Mouse (Mus musculus) C2C12 (cell line): ENCODE measurements around the gene Lrp1. TPM values are rescaled to one million over a fixed set of nuclear protein-coding genes. Genes with fewer than 3 reads are reported as not detected.

ENCODE experiments used
- H3K27me3 ChIP-seq: one replicate; pipeline ENCODE4 v1.6.1; 2011; ENCODE audit not compliant: control insufficient read depth, insufficient read depth, insufficient read length
- H3K36me3 ChIP-seq: one replicate; pipeline ENCODE4 v1.6.1; 2011; ENCODE audit not compliant: control insufficient read depth, insufficient read depth
- H3K4me3 ChIP-seq: one replicate; pipeline ENCODE4 v1.5.1; 2011; ENCODE audit warnings: mild to moderate bottlenecking, control low read depth; ENCODE audit not compliant: poor library complexity, insufficient read depth, severe bottlenecking
- H3K79me2 ChIP-seq: one replicate; pipeline ENCODE4 v1.6.1; 2011; ENCODE audit not compliant: control insufficient read depth, insufficient read depth
- H3K79me3 ChIP-seq: one replicate; pipeline ENCODE4 v1.6.1; 2011; ENCODE audit warnings: low read depth, control low read depth
- H3ac ChIP-seq: one replicate; pipeline ENCODE3; 2011; ENCODE audit warnings: low read depth; ENCODE audit not compliant: control insufficient read depth, insufficient read length
- CEBPB ChIP-seq: IDR thresholded peaks from one replicate; pipeline ENCODE4 v1.6.1; 2011; ENCODE audit warnings: low read depth, mild to moderate bottlenecking, control low read depth, moderate library complexity
- CTCF ChIP-seq: IDR thresholded peaks from one replicate; pipeline ENCODE4 v1.5.1; 2011; ENCODE audit not compliant: control insufficient read depth, insufficient read depth, insufficient read length
- FOSL1 ChIP-seq: IDR thresholded peaks from one replicate; pipeline ENCODE4 v1.8.0; 2011; ENCODE audit warnings: mild to moderate bottlenecking, low read length; ENCODE audit not compliant: poor library complexity, insufficient read depth, severe bottlenecking
- MAX ChIP-seq: IDR thresholded peaks from one replicate; pipeline ENCODE4 v1.6.1; 2011; ENCODE audit warnings: mild to moderate bottlenecking, control low read depth
- MYOD1 ChIP-seq: IDR thresholded peaks from one replicate; pipeline ENCODE4 v1.6.1; 2011; ENCODE audit warnings: low read depth; ENCODE audit not compliant: control insufficient read depth, insufficient read length
- MYOG ChIP-seq: IDR thresholded peaks from one replicate; pipeline ENCODE4 v1.6.1; 2011; ENCODE audit not compliant: control insufficient read depth, insufficient read length; ENCODE audit errors: extremely low read depth
- USF1 ChIP-seq: IDR thresholded peaks from one replicate; pipeline ENCODE4 v1.6.1; 2011; ENCODE audit warnings: low read depth, mild to moderate bottlenecking, control low read depth, moderate library complexity
- polyA plus RNA-seq: library from polyadenylated mRNA; unstranded; fragments of >200 nt; fragmentation: generic; extraction: Trizol; gene quantifications from one replicate; pipeline ENCODE4 v1.2.1, GENCODE M21; 2012; ENCODE audit warnings: missing spikeins

Gene Lrp1
- polyA plus RNA-seq, 1 experiment = 190 TPM

GRCm38 (mm10) chr10:127666501-127667268 lies 45.7 kb upstream of the Lrp1 start, which contains the start of gene Nemp1:
Nemp1 (plus strand) TSS chr10:127666901.
- Histone ChIP-seq H3K79me3 (peaks cover 39% of the 10 kb centered on the region), H3K4me3 (peak within 1 kb of the TSS; percentile 95), H3K36me3 (peaks cover 33% of the 10 kb centered on the region), H3ac (peak within 1 kb of the TSS; percentile 88), H3K79me2 (peaks cover 46% of the 10 kb centered on the region), H3K27me3 (no peaks in the 10 kb centered on the region)
- peak; percentile 76 for TF ChIP-seq MAX
- no peak for TF ChIP-seq MYOG
- peak; percentile 81 for TF ChIP-seq CEBPB
- TF ChIP-seq USF1 = peak; percentile 77
- no peak for TF ChIP-seq CTCF
- no peak for TF ChIP-seq FOSL1
- no peak for TF ChIP-seq MYOD1

GRCm38 (mm10) chr10:127665366-127666181 lies 44.6 kb upstream of the Lrp1 start:
- no peak for TF ChIP-seq CEBPB
- TF ChIP-seq USF1 = no peak
- no peak for TF ChIP-seq CTCF
- no peak for TF ChIP-seq MYOG
- no peak for TF ChIP-seq MAX
- Histone ChIP-seq H3K36me3 (peaks cover 44% of the 10 kb centered on the region), H3K79me2 (peaks cover 56% of the 10 kb centered on the region), H3K27me3 (no peaks in the 10 kb centered on the region), H3K4me3 (peak overlapping the region; percentile 95), H3K79me3 (peaks cover 40% of the 10 kb centered on the region), H3ac (peak overlapping the region; percentile 88)

GRCm38 (mm10) chr10:127664891-127665290 lies 43.9 kb upstream of the Lrp1 start:
- TF ChIP-seq CTCF = no peak
- TF ChIP-seq USF1 = no peak
- no peak for TF ChIP-seq MAX
- no peak for TF ChIP-seq FOSL1
- TF ChIP-seq CEBPB = no peak
- no peak for TF ChIP-seq MYOG
- no peak for TF ChIP-seq MYOD1
- peak overlapping the region; percentile 95 for H3K4me3 ChIP-seq
- H3K79me2 ChIP-seq = peaks cover 56% of the 10 kb centered on the region
- no peaks in the 10 kb centered on the region for H3K27me3 ChIP-seq
- H3ac ChIP-seq = peak overlapping the region; percentile 88
- peaks cover 40% of the 10 kb centered on the region for H3K79me3 ChIP-seq
- peaks cover 51% of the 10 kb centered on the region for H3K36me3 ChIP-seq

GRCm38 (mm10) chr10:127664166-127664565 lies 43.2 kb upstream of the Lrp1 start:
- Histone ChIP-seq H3K36me3 (peaks cover 52% of the 10 kb centered on the region), H3K79me3 (peaks cover 40% of the 10 kb centered on the region), H3K79me2 (peaks cover 56% of the 10 kb centered on the region), H3ac (peak overlapping the region; percentile 16), H3K4me3 (peak overlapping the region; percentile 95), H3K27me3 (no peaks in the 10 kb centered on the region)
- TF ChIP-seq CTCF (no peak), MAX (no peak), CEBPB (no peak), FOSL1 (no peak)

- TF ChIP-seq MYOG = no peak
- TF ChIP-seq USF1 = no peak
- TF ChIP-seq CEBPB = no peak
- TF ChIP-seq FOSL1 = no peak
- no peak for TF ChIP-seq MAX
- TF ChIP-seq MYOD1 = no peak
- Histone ChIP-seq H3K27me3 (no peaks in the 10 kb centered on the region), H3K4me3 (peak overlapping the region; percentile 21), H3K79me2 (peaks cover 56% of the 10 kb centered on the region), H3K36me3 (peaks cover 52% of the 10 kb centered on the region), H3ac (no peak overlapping the region), H3K79me3 (peaks cover 40% of the 10 kb centered on the region)
Measured at GRCm38 (mm10) chr10:127663590-127663989, 42.6 kb upstream of the Lrp1 start.
